Mouse (Mus musculus) ovary, postnatal 36 days (tissue): ENCODE measurements around the gene Arhgap25.
A peak's percentile ranks its signal among the peaks of the same experiment; 100 is the strongest.
"Not testable (repeated sequence)": the region's sequence is repeated elsewhere in the genome, so short reads cannot be mapped to it uniquely, and the experiment has no call there.

Experiments used
- DNase-seq: peaks from one replicate; pipeline ENCODE4 v3.0.0; 2022; ENCODE audit warnings: low spot score, mixed read lengths

The Arhgap25 gene

DNA sequence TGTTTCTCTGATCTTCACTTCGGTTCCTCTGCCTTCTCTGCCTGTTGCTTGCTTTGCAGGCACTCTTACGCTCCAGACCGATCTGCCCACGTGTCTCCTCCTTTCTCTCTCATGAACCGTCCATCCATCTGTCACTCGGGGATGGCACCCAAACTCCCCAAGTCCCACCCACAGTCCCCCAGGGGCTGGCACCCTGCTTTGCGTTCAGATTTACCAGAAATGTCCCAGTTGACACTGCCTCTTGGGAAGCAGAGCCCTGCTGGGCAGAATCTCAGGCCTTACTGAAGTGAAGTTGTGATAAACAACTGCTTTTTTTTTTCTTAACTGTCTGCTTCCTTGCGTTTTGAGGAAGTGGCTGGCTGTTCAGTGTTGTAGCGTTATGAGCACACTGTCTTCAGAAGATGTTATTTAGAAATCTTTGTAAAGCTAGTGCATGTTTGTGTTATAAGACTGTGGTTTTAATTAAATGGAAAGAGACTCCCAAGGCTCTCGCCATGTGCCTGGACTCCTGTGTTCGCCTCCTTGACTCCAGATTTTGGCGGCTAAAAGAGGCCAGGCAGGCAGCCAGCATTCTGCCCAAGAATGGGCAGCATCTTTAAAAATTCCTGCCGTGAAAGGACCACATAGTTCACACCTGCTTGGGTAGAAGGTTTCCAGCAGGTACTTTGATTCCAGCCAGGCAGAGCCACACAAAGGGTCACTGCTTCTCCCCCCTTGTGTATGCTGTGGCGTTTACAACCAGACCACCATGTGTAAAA is at the start of gene Arhgap25:
TSS of gene Arhgap25 (minus strand) at position 307 of the 758 bp plus-strand sequence.
- DNase-seq, result peak; percentile 25

DNA sequence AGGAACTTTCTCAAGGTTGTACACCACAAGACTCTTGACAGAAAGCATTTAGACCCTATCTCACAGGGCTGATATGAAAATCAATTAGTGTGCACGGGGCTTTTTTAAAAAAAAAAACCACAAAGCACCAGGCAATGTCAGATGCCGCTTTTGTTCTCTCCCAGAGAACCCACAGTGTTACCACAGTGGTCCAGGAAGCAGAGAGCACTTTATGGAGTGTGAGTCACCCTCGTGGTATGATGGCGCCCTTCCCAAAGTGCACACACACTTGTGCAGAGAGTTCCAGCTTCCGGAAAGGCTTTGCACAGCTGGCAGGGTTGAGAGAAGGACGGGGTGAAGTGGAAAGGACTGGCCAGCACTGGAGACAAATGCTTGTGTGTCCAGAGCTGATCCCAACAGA is 49.4 kb upstream of the Arhgap25 start:
- DNase-seq, result no peak

DNA sequence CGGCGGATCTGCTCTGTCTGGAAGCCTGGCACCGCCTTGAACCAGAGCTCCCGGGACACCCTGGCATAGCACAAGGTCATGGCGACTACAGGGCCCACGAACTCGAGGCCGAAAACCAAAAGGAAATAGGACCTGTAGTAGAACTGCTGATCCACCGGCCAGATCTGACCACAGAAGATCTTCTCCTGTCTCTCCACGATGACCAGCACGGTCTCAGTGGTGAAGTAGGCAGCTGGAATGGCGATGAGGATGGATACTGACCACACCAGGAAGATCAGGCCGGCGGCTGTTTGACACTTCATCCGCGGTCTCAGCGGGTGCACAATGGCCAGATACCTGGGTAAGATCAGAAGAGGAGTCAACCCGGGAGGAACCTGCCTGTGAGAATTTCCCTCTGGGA is 48.5 kb upstream of the Arhgap25 start:
- no peak for DNase-seq

DNA sequence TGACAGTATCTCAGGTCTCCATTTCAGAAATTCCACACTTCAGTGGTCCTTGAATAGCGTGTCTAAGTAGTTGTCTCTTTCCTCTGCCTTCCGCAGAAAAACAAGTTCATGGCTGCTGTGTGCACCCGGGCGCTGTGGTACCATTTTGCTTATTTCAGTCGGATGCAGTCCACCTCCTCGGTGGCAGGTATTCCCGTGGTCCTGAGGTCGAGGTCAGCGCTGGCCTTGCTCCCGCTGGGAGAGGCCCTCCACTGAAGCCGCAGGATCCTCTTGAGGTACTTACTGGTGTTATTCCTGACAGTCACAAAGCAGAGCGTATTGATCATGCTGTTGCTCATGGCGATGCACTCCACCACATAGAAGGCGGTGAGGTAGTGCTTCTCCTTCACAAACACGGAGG is 48.0 kb upstream of the Arhgap25 start:
- no peak for DNase-seq

GRCm38 (mm10) chr6:87578247-87578646 is 45.2 kb upstream of the Arhgap25 start:
- no peak for DNase-seq

DNA sequence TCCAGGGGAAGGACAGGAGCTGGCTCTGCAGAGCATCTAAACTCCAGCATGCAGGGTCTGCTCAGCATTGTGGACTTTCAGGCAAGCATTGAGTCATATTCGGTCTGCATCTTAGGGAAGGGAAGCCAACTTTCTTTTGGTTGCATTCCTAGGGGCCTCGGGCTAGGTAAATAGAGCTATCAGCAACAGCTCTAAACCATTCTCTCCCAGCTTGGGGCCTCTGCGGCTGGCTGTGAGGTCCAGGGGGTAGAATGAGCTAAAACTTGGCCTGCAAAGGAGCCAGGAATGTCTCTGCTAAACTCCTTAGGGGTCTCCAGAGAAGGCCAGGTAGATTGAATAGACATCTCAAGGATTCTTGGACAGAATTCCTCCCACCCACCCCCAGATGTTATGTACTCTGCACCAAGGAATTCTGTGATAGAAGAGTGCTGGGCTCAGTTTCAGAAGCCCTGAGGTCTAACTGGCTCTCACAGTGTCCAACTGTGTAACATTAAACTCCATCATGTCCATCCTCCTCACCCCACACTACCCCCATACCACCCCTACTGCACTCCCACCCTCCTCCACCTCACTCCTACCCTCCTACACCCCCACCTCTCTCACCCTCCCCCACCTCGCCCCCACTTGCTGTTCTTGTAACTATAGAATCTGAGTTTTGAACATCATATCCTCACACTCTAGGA is 43.7 kb upstream of the Arhgap25 start:
- DNase-seq, result no peak

- DNase-seq, result not testable (repeated sequence)
Measured at GRCm38 (mm10) chr6:87571863-87572262, 38.8 kb upstream of the Arhgap25 start.

DNA sequence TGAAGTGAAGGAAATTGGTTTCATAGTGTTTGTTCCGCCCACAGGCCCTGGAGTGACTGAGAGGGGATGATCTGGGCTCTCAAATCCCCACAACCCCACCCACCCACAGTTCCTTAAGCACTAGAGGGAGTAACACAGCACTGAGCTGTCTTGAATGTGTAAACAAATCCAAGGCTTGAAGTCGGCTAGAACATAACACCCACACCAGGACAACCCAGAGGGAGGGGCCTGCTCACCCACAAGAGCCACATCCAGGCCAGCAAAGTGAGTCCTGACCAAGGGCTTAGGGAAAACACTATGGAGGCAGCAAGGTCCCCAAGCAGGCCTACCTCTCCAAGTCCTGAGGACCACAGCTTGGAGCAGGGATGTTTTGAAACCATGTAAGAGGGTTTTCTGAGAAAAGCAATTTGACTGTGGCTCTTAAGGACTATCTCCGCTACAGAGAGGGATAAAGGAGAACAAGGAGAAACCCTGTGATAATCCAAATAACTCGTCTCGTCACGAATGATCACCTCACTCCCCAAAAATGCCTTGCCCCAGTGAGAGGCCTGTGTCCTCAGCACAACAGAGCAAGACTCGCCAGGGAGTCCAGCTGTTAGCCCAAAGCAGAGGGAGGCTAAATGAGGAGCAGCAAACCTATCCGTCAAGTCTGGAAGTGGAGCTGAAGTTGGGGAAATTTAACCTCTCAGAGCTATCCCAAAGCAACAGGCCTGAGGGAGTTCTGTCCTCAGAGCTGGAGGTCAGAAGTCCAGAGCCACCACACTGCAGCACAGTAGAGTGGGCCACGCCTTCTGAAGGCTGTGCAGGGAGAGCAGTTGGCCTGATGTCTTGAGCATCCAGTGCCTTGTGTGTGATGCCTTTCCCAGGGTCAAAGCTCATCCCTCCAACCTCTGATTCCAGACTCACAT is 34.9 kb upstream of the Arhgap25 start:
- DNase-seq, result no peak

DNA sequence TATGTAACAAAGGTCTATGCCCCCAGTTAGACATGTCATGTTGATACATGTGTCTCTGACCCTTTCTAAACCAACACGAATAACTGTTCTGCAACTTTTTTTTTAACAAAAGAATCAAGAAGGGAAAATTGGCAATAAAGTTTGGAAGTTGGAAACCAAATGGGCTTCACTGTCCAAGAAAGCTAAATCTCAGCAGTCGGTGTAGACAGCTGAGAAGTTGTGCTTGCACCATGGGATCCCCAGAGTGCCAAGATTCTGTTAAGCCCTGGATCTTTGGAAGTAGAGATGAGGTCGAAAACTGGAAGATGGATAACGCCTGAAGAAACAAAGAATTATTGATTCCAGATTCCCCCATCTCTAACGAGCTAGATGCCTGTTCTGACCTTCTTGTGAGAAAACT is 32.1 kb upstream of the Arhgap25 start:
- DNase-seq, result no peak

- DNase-seq, result no peak
Measured at GRCm38 (mm10) chr6:87564356-87564755, 31.3 kb upstream of the Arhgap25 start.

DNA sequence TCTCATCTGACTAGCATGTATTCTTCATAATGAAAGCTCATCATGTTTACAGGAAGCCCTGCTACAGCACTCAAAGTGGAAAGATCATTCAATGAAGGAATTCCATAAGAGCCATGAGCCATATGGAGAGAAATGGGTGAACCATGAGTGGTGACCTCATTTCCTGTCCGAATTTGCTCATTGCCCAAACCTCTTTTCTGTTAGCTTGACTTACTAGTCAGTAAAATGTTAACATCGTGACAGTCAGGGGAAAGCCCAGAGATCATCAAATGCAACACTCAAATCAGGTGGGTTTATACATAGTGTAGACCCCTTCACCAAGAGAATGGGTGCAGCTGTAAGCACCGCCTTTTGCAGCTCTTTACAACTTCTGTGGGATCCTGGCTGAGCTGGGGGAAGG is 20.7 kb upstream of the Arhgap25 start:
- no peak for DNase-seq

GRCm38 (mm10) chr6:87552054-87552807 is 19.2 kb upstream of the Arhgap25 start:
- no peak for DNase-seq

DNA sequence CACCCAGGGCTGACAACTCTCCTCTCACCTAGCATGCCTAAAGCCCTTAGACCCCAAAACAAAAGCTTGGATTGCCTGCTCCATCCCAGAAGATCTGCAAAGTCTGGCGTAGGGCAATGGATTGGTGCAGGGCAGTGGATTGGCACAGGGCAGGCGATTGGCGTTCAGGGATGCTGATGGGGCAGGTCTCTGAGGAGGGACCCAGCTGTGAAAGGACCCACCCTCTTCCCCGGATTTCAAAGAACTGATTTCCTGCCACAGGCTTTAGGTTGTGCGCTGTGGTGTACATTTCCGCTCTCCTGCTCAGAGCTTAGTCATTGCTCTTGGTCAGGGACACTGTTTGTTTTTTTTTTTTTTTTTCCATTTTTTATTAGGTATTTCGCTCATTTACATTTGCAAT is 14.8 kb upstream of the Arhgap25 start:
- no peak for DNase-seq

DNA sequence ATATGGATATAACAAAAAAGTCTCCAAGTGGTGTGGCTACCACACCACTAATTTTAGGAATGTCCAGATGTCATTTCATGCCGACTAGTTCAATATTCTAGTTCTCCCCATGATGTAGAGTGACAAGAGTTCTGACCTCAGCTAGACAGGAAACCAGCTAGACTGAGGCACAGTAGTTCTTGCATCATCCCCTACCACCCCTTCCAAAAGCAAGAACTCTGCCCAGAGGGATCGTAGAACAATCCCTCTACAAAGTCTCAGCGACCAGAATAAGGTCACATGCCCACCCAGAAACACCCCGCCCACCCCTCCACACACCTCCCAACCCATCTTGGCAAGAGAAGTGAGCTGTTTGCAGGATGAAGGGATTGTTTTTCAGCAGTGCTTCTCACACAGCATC is 14.4 kb upstream of the Arhgap25 start:
- no peak for DNase-seq

DNA sequence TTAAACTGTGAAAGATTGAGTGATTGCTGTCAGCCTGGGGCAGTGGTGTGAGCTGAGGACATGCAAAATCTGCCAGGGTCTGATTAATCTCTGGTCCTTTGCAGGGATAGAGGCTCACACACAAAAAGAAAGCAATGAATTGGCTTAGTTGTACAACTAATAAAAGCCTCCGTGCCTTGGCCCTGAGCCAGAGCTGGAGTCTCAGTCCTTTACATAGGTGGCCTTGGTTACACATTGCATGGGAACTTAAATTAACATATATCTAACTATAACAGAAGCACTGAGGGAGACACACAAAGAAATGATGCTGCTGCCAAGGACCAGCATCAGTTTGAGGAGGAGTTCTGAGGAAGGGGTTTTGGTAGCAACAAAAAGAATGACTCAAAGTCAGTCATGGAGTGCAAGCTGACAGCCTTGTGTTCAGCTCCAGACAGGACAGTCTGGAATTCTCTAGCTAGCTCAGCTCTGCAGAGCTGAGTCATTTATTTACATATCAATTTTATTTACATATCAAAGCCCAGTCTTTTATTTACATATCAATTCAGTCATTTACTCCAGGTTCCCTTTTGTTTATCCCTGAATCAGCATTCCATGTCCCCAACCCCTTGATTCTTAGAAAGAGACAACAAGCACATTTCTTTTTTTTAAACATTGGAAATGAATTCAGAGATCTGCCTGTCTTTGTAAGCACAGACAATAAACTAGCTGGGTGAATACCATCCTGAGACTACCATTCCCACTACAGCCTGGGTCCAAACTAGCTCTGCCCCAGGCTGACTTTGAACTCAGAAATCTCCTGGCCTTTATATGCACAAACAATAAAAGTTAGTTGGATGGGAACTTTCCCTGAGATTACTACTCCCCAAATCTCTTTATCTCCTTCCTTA is 12.5 kb upstream of the Arhgap25 start:
- no peak for DNase-seq

GRCm38 (mm10) chr6:87542027-87542426 is 9.0 kb upstream of the Arhgap25 start:
- peak; percentile 15 for DNase-seq

GRCm38 (mm10) chr6:87541171-87541571 is 8.1 kb upstream of the Arhgap25 start:
- no peak for DNase-seq

DNA sequence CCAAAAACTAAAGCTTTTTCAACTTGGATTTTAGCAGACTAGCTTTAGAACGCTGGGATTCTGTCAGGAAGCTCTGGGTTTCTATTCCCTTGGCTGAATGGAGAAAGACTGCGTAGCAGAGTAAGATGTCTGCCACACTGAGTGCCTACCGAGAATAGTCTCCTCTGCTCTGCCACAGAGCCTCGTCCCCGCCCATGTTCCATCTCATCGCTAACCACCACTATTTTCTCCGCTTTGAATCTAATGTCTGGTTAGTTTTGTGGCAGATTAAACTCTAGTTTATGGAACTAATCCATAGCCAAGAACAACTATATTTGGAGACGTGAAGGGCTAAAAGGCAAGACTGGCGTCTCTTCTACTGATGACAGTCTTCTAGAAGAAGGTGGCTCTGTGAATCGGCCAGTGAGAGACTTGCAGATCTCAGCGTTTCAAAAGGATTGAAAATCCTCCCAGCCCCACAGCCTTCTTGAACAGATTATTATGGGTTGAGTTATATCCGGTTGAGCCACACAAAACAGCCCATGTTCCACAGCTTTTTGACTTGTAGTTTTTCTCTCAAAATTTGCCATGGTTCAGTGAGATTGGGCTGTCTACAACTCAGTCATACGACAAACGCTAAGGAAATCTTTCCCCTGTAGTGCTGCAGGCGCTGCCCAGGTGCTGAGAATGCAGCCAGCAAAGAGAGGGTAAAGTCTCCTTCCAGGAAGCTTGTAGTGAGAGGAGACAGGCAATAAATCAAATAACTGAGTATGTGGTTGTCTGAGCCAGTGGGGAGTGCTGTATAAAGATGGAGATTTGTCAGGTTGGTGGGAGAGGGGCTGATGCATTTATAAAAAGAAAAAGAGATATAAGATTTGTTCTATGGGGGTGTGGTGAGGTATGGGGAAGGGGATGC is 5.6 kb upstream of the Arhgap25 start:
- DNase-seq, result no peak

- DNase-seq, result no peak
Measured at GRCm38 (mm10) chr6:87537678-87538077, 4.6 kb upstream of the Arhgap25 start.

GRCm38 (mm10) chr6:87536270-87536669 is 3.2 kb upstream of the Arhgap25 start:
- DNase-seq, result no peak
